Mouse (Mus musculus) midbrain, postnatal 0 days (tissue): ENCODE measurements around the gene Map3k13. TPM values are rescaled to one million over a fixed set of nuclear protein-coding genes. Genes with fewer than 3 reads are reported as not detected.
A peak's percentile ranks its signal among the peaks of the same experiment; 100 is the strongest.
"Not testable (repeated sequence)": the region's sequence is repeated elsewhere in the genome, so short reads cannot be mapped to it uniquely, and the experiment has no call there.

Experiments
- ATAC-seq: fragments of 200-750 bp; cut with Nextera tagmentation; 2 replicates; pipeline ENCODE4 v1.8.0; 2017; ENCODE audit warnings: moderate number of reproducible peaks, mild to moderate bottlenecking, moderate TSS enrichment, moderate library complexity; ENCODE audit not compliant: low FRiP score
- DNase-seq: peaks from one replicate; pipeline ENCODE4 v3.0.0-alpha.2; 2015; ENCODE audit warnings: low spot score
- H3K27ac ChIP-seq: fragments of 300-500 bp; sonication (generic); 2 replicates; pipeline ENCODE4 v1.5.1; 2014; ENCODE audit warnings: low read depth, mild to moderate bottlenecking, low read length, mixed read lengths
- H3K27me3 ChIP-seq: fragments of 300-500 bp; sonication (generic); 2 replicates; pipeline ENCODE4 v1.6.1; 2014; ENCODE audit warnings: low read length, control low read depth, mixed read lengths; ENCODE audit not compliant: insufficient read depth
- H3K36me3 ChIP-seq: fragments of 300-500 bp; sonication (generic); 2 replicates; pipeline ENCODE4 v1.6.1; 2014; ENCODE audit warnings: low read length, control low read depth, mixed read lengths; ENCODE audit not compliant: insufficient read depth
- H3K4me1 ChIP-seq: fragments of 300-500 bp; sonication (generic); 2 replicates; pipeline ENCODE4 v1.6.1; 2014; ENCODE audit warnings: mild to moderate bottlenecking, control low read depth, antibody characterized with exemption, low read length, mixed read lengths; ENCODE audit not compliant: insufficient read depth
- H3K4me2 ChIP-seq: fragments of 300-500 bp; sonication (generic); 2 replicates; pipeline ENCODE4 v1.6.1; 2014; ENCODE audit warnings: low read depth, mild to moderate bottlenecking, low read length, mixed read lengths; ENCODE audit not compliant: poor library complexity, severe bottlenecking
- H3K4me3 ChIP-seq: fragments of 300-500 bp; sonication (generic); 2 replicates; pipeline ENCODE4 v1.5.1; 2014; ENCODE audit warnings: low read depth, mild to moderate bottlenecking, low read length, moderate library complexity
- H3K9ac ChIP-seq: fragments of 300-500 bp; sonication (generic); replicated peaks from 2 replicates; pipeline ENCODE4 v1.6.1; 2014; ENCODE audit warnings: mild to moderate bottlenecking, low read length, moderate library complexity, mixed read lengths; ENCODE audit not compliant: poor library complexity, severe bottlenecking
- H3K9me3 ChIP-seq: fragments of 300-500 bp; sonication (generic); 2 replicates; pipeline ENCODE4 v1.6.1; 2016; ENCODE audit warnings: low read length, control low read depth
- CTCF ChIP-seq: IDR thresholded peaks from 2 replicates; pipeline ENCODE4 v1.5.1; 2016; ENCODE audit warnings: antibody characterized with exemption, mild to moderate bottlenecking
- WGBS: fragments of 180-500 bp; shearing (Covaris S2); extraction: QIAGEN DNeasy Blood & Tissue Kit; methylation state at CpG from one replicate; pipeline ENCODE4 v1.1.7; 2014; 5-methylcytosine and 5-hydroxymethylcytosine counted together
- polyA plus RNA-seq: library from polyadenylated mRNA; unstranded; fragments of >200 nt; fragmentation: Nextera tagmentation; extraction: Ambion mirVana; gene quantifications from 2 replicates; pipeline ENCODE4 v1.2.1, GENCODE M21; 2015
- total RNA-seq: library from RNA; depleted of rRNA; stranded (reverse); fragments of >200 nt; gene quantifications from 2 replicates; pipeline ENCODE4 v1.2.3, GENCODE M21; 2014

Gene Map3k13
- total and polyA plus RNA-seq, 2 experiments from 2014 or later: 4.0 to 12.1 TPM

DNA sequence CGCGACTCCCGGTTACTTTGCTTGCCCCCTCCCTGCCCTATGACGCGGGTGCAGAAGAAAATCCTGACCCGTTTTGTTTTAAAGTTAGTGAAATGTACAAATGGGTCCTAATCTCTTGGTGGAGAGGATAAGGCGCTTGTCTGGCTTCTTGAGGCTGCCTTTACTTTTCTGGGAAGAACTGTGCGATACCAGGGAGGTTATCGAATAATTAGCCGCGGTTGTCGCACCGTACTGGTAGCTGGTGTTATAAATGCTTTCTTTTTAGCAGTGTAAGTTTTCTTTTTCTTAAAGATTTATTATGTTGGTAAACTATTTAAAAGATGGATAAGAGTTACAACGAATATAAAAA, 525 bp downstream of the Map3k13 start:
- peaks cover 4% of the 10 kb centered on the region; the same call in 1 of the 2 replicates for H3K4me1 ChIP-seq
- under 1% methylated on average over 14 of the region's 14 CpGs for WGBS
- peak overlapping the region; percentile 75 for H3K4me3 ChIP-seq
- ATAC-seq: peak; percentile 12
- H3K36me3 ChIP-seq: 0 out of 2 replicates have a peak, but pooled peaks cover 3% of the 10 kb centered on the region
- H3K27me3 ChIP-seq: no peaks in the 10 kb centered on the region
- H3K4me2 ChIP-seq: peak overlapping the region; percentile 73
- TF ChIP-seq CTCF: no peak
- H3K9ac ChIP-seq: peak overlapping the region; percentile 54
- H3K9me3 ChIP-seq: no peaks in the 10 kb centered on the region
- no peak for DNase-seq
- H3K27ac ChIP-seq: peak overlapping the region; percentile 70

GRCm38 (mm10) chr16:21795071-21795470, 925 bp downstream of the Map3k13 start:
- TF ChIP-seq CTCF: peak; percentile 24
- H3K27ac ChIP-seq: no peak overlapping the region
- 0 out of 2 replicates have a peak, but pooled peaks cover 4% of the 10 kb centered on the region for H3K36me3 ChIP-seq
- peak overlapping the region; percentile 73 for H3K4me2 ChIP-seq
- peaks cover 4% of the 10 kb centered on the region; the same call in 1 of the 2 replicates for H3K4me1 ChIP-seq
- WGBS: 7% methylated on average over 5 of the region's 5 CpGs
- 0 out of 2 replicates have a peak overlapping the region, but pooled peaks have one; percentile 54 for H3K9ac ChIP-seq
- DNase-seq: no peak
- no peaks in the 10 kb centered on the region for H3K27me3 ChIP-seq
- no peak for ATAC-seq
- peak overlapping the region; percentile 75 for H3K4me3 ChIP-seq
- H3K9me3 ChIP-seq: no peaks in the 10 kb centered on the region

DNA sequence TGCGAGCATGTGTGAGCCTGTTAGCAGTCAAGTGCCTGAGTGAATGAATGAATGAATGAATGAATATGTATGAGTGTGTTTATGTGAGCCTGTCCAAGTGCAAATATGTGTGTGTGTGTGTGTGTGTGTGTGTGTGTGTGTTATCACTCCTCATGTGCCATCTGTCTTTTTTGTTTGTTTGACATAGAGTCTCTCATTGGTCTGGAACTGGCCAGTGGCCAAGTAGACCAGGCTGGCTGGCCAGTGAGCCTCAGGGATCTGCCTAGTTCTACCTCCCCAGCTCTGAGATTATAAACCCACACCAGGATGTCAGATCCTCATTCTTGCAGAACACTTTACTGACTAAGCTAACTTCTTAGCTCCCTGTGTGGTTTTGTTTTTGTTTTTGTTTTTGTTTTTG, 10.1 kb downstream of the Map3k13 start:
- DNase-seq (no peak), ATAC-seq (no peak)
- Histone ChIP-seq H3K4me2 (no peak overlapping the region), H3K9me3 (no peaks in the 10 kb centered on the region), H3K9ac (no peak overlapping the region), H3K4me1 (no peaks in the 10 kb centered on the region), H3K27me3 (no peaks in the 10 kb centered on the region), H3K4me3 (no peak overlapping the region), H3K27ac (no peak overlapping the region), H3K36me3 (peaks cover 18% of the 10 kb centered on the region; the same call in 1 of the 2 replicates)
- no peak for TF ChIP-seq CTCF
- 87% methylated on average over 1 of the region's 1 CpGs for WGBS

DNA sequence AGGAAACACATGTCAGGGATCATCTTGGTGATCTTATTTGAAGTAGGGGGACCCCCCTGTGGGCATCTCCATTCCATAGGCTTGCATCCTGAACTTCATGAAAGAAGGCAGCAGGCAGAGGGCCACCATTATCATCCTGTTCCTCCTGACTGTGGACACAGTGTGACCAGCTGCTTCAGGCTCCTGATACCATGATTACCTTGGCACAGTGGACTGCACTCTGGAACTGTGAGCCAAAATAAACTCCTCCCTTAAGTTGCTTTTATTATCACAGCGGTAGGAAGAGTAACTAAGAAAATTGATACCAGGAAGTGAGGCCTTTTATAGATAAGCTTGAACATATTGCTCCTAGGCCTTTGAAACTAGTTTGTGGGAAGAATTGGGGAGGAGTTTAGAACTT, 12.7 kb downstream of the Map3k13 start:
- Histone ChIP-seq H3K4me1 (no peaks in the 10 kb centered on the region), H3K9me3 (no peaks in the 10 kb centered on the region), H3K27me3 (no peaks in the 10 kb centered on the region), H3K4me2 (no peak overlapping the region), H3K4me3 (no peak overlapping the region), H3K9ac (no peak overlapping the region), H3K27ac (no peak overlapping the region), H3K36me3 (peaks cover 15% of the 10 kb centered on the region; the same call in 1 of the 2 replicates)
- ATAC-seq: no peak
- DNase-seq: no peak
- TF ChIP-seq CTCF: no peak
- 93% methylated on average over 1 of the region's 1 CpGs for WGBS

DNA sequence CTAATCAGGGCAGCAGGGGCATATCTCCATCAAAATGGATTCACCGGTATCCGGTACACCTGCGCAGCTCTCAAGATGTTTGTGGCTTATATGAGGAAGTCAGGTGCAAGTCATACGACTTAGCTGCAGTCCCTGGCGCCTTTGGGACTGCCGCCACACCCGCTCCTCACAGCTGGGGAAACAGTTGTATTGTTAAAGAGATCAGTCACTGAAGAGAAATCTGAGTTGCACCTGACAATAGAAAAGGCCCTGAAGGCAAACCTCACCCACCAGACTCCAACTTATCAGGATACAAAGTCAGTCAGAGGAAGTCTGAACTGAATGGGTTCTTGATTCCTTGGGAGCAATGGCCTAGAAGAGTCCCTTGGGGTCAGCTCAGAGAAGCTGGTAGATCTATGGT, 13.6 kb downstream of the Map3k13 start:
- not testable (repeated sequence) for ATAC-seq
- 92% methylated on average over 7 of the region's 7 CpGs for WGBS

DNA sequence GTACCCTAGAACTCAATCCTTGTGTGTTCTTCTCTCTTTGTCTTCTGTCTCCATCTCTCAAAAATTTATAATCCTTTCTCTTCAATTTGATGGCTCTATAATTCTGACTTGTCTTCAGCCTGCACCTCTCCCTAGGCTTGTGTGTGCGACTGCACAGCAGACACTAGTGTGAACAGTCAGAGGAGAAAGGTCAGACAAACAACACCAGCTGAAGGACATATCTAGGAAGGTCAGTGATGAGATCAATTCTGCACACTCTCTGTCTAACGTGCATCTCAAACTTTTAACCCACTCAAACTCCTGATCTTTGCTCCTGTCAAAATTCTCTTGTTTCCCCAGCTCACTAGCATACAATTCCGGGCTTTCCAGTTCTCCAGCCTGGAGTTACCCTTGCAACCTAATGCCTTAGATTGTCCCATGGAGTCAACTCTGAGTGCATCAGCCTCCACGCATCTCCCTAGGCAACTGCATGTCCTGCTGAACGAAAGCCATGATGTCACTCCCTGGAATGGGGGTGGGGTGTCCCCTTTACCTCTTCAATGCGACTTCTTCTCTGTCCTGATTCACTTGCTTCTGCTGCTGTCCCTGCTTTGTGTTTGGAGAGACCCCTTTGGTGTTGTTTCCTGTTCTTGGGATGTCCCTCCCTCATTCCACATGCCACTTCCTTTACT, 19.2 kb downstream of the Map3k13 start:
- Histone ChIP-seq H3K4me3 (no peak overlapping the region), H3K9me3 (no peaks in the 10 kb centered on the region), H3K27me3 (no peaks in the 10 kb centered on the region), H3K27ac (no peak overlapping the region), H3K36me3 (peaks cover 10% of the 10 kb centered on the region; the same call in 1 of the 2 replicates), H3K4me2 (no peak overlapping the region), H3K9ac (no peak overlapping the region), H3K4me1 (no peaks in the 10 kb centered on the region)
- no peak for TF ChIP-seq CTCF
- DNase-seq (no peak), ATAC-seq (no peak)
- WGBS: 67% methylated on average over 6 of the region's 6 CpGs

More for the DNA sequence above, 13.6 kb downstream of the Map3k13 start:
- H3K4me2 ChIP-seq, H3K27ac ChIP-seq, H3K9me3 ChIP-seq, DNase-seq, H3K9ac ChIP-seq, H3K4me3 ChIP-seq, H3K4me1 ChIP-seq, H3K27me3 ChIP-seq: not testable (repeated sequence)
- peaks cover 12% of the 10 kb centered on the region; the same call in 1 of the 2 replicates for H3K36me3 ChIP-seq
